Mouse (Mus musculus) C2C12 (cell line): Measurements from ENCODE around the gene Coro2b. TPM values are rescaled to one million over a fixed set of nuclear protein-coding genes. Genes with fewer than 3 reads are reported as not detected.

Source experiments
- H3K27me3 ChIP-seq: one replicate; pipeline ENCODE4 v1.6.1; 2011; ENCODE audit not compliant: control insufficient read depth, insufficient read depth, insufficient read length
- H3K36me3 ChIP-seq: one replicate; pipeline ENCODE4 v1.6.1; 2011; ENCODE audit not compliant: control insufficient read depth, insufficient read depth
- H3K4me3 ChIP-seq: one replicate; pipeline ENCODE4 v1.5.1; 2011; ENCODE audit warnings: mild to moderate bottlenecking, control low read depth; ENCODE audit not compliant: poor library complexity, insufficient read depth, severe bottlenecking
- H3K79me2 ChIP-seq: one replicate; pipeline ENCODE4 v1.6.1; 2011; ENCODE audit not compliant: control insufficient read depth, insufficient read depth
- H3K79me3 ChIP-seq: one replicate; pipeline ENCODE4 v1.6.1; 2011; ENCODE audit warnings: low read depth, control low read depth
- H3ac ChIP-seq: one replicate; pipeline ENCODE3; 2011; ENCODE audit warnings: low read depth; ENCODE audit not compliant: control insufficient read depth, insufficient read length
- CEBPB ChIP-seq: IDR thresholded peaks from one replicate; pipeline ENCODE4 v1.6.1; 2011; ENCODE audit warnings: low read depth, mild to moderate bottlenecking, control low read depth, moderate library complexity
- CTCF ChIP-seq: IDR thresholded peaks from one replicate; pipeline ENCODE4 v1.5.1; 2011; ENCODE audit not compliant: control insufficient read depth, insufficient read depth, insufficient read length
- FOSL1 ChIP-seq: IDR thresholded peaks from one replicate; pipeline ENCODE4 v1.8.0; 2011; ENCODE audit warnings: mild to moderate bottlenecking, low read length; ENCODE audit not compliant: poor library complexity, insufficient read depth, severe bottlenecking
- MAX ChIP-seq: IDR thresholded peaks from one replicate; pipeline ENCODE4 v1.6.1; 2011; ENCODE audit warnings: mild to moderate bottlenecking, control low read depth
- MYOD1 ChIP-seq: IDR thresholded peaks from one replicate; pipeline ENCODE4 v1.6.1; 2011; ENCODE audit warnings: low read depth; ENCODE audit not compliant: control insufficient read depth, insufficient read length
- MYOG ChIP-seq: IDR thresholded peaks from one replicate; pipeline ENCODE4 v1.6.1; 2011; ENCODE audit not compliant: control insufficient read depth, insufficient read length; ENCODE audit errors: extremely low read depth
- USF1 ChIP-seq: IDR thresholded peaks from one replicate; pipeline ENCODE4 v1.6.1; 2011; ENCODE audit warnings: low read depth, mild to moderate bottlenecking, control low read depth, moderate library complexity
- polyA plus RNA-seq: library from polyadenylated mRNA; unstranded; fragments of >200 nt; fragmentation: generic; extraction: Trizol; gene quantifications from one replicate; pipeline ENCODE4 v1.2.1, GENCODE M21; 2012; ENCODE audit warnings: missing spikeins

The Coro2b gene
- polyA plus RNA-seq, 1 experiment, result 9.9 TPM

GRCm38 (mm10) chr9:62508740-62509524 is 27.9 kb downstream of the Coro2b start:
- Histone ChIP-seq H3ac (no peak overlapping the region), H3K79me3 (no peaks in the 10 kb centered on the region), H3K27me3 (no peaks in the 10 kb centered on the region), H3K36me3 (no peaks in the 10 kb centered on the region), H3K79me2 (no peaks in the 10 kb centered on the region), H3K4me3 (no peak overlapping the region)
- TF ChIP-seq CEBPB (no peak), MAX (no peak), CTCF (no peak), USF1 (no peak), MYOD1 (no peak), FOSL1 (no peak), MYOG (no peak)

GRCm38 (mm10) chr9:62506467-62507067 is 30.3 kb downstream of the Coro2b start:
- no peaks in the 10 kb centered on the region for H3K79me3 ChIP-seq
- H3K4me3 ChIP-seq, result no peak overlapping the region
- no peaks in the 10 kb centered on the region for H3K27me3 ChIP-seq
- TF ChIP-seq MYOG (no peak), USF1 (no peak), MYOD1 (no peak), CTCF (no peak), CEBPB (no peak), FOSL1 (no peak), MAX (no peak)
- no peaks in the 10 kb centered on the region for H3K79me2 ChIP-seq
- H3ac ChIP-seq, result no peak overlapping the region
- H3K36me3 ChIP-seq, result no peaks in the 10 kb centered on the region

- no peak for TF ChIP-seq CEBPB
- TF ChIP-seq MYOD1, result no peak
- no peak for TF ChIP-seq USF1
- no peak for TF ChIP-seq FOSL1
- TF ChIP-seq CTCF, result no peak
- no peak for TF ChIP-seq MYOG
- no peak for TF ChIP-seq MAX
- Histone ChIP-seq H3K27me3 (no peaks in the 10 kb centered on the region), H3K79me2 (no peaks in the 10 kb centered on the region), H3K36me3 (no peaks in the 10 kb centered on the region), H3ac (no peak overlapping the region), H3K4me3 (no peak overlapping the region), H3K79me3 (no peaks in the 10 kb centered on the region)
Measured at GRCm38 (mm10) chr9:62504129-62504528, 32.7 kb downstream of the Coro2b start.

GRCm38 (mm10) chr9:62502361-62502760 is 34.5 kb downstream of the Coro2b start:
- TF ChIP-seq MYOG (no peak), CEBPB (no peak), CTCF (no peak), MAX (no peak), FOSL1 (no peak), MYOD1 (no peak), USF1 (no peak)
- no peaks in the 10 kb centered on the region for H3K79me2 ChIP-seq
- H3K27me3 ChIP-seq, result no peaks in the 10 kb centered on the region
- no peaks in the 10 kb centered on the region for H3K36me3 ChIP-seq
- no peak overlapping the region for H3K4me3 ChIP-seq
- H3K79me3 ChIP-seq, result no peaks in the 10 kb centered on the region
- H3ac ChIP-seq, result no peak overlapping the region

- Histone ChIP-seq H3K36me3 (no peaks in the 10 kb centered on the region), H3K4me3 (no peak overlapping the region), H3K79me3 (no peaks in the 10 kb centered on the region), H3ac (no peak overlapping the region), H3K27me3 (no peaks in the 10 kb centered on the region), H3K79me2 (no peaks in the 10 kb centered on the region)
- no peak for TF ChIP-seq MYOG
- no peak for TF ChIP-seq FOSL1
- TF ChIP-seq MAX, result no peak
- no peak for TF ChIP-seq USF1
- no peak for TF ChIP-seq CEBPB
- TF ChIP-seq MYOD1, result no peak
- no peak for TF ChIP-seq CTCF
Measured at GRCm38 (mm10) chr9:62501566-62501965, 35.3 kb downstream of the Coro2b start.
